Mouse (Mus musculus): Measurements from ENCODE around the gene H1f0. TPM values are rescaled to one million over a fixed set of nuclear protein-coding genes. Genes with fewer than 3 reads are reported as not detected.
A peak's percentile ranks its signal among the peaks of the same experiment; 100 is the strongest.

Gene H1f0
- 10 to 100 TPM; 73.4 to 81.3 TPM for total RNA-seq (2021)

- intact Hi-C loops (cut with DNase I) = no loop called here
- peak; percentile 88 to 97 for DNase-seq (ENCODE audit: extremely low spot score in 1 of 2, low spot score in 2 of 2)
Measured at GRCm38 (mm10) chr15:79028237-79028738, at the start of gene H1f0. TSS of gene H1f0 (plus strand) at chr15:79028450.

GRCm38 (mm10) chr15:78978875-78979274 lies 49.4 kb upstream of the H1f0 start:
- intact Hi-C loops (cut with DNase I) = no loop called here
- DNase-seq (ENCODE audit: extremely low spot score in 1 of 2, low spot score in 2 of 2) = peak in 1 of 2 experiments; percentile 90

- intact Hi-C loops (cut with DNase I) = no loop called here
- no peak for DNase-seq (ENCODE audit: extremely low spot score in 1 of 2, low spot score in 2 of 2)
Measured at GRCm38 (mm10) chr15:78980084-78980483, 48.2 kb upstream of the H1f0 start.

DNA sequence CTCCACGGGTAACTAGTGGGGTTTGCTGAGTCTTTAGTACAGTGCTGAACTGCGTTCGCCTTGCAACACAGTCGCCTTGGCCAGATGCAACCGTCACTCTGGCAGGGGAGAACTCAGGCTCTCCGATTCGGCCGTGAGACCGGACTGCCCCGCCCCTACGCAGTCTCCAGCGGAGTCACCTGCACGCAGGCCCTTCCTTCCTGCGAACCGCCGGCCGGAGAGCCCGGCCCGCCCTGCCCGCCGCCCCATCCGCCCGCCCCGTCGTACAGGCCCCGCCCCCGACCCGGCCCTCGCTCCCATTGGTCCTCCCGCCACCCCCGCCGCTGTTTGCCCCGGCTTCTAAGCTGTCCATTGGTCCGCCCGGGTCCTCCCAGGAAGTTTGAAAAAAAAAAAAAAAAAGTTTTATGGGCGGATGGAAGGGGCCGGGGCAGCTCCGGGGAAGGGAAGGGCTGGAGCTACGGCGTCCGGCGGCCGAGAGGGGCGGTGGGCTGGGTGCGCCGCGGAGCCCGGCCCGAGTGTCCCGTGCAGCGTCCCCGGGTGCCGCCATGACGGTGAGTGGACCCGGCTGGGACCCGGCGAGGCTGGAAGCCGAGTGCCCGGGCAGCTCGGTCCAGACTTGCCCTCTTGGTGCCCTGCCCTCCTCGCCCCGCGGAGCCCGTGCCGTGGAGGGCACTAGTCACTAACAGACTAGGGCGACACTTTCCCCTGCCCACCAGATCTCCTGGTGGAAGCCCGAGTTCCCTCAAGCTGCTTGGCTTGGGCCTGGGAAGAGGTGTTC lies 45.4 kb upstream of the H1f0 start:
- peak; percentile 48 to 94 for DNase-seq (ENCODE audit: extremely low spot score in 1 of 2, low spot score in 2 of 2)
- intact Hi-C loops (cut with DNase I) = no loop called here

GRCm38 (mm10) chr15:78983436-78984285 lies 44.6 kb upstream of the H1f0 start:
- intact Hi-C loops (cut with DNase I) = no loop called here
- DNase-seq (ENCODE audit: extremely low spot score in 1 of 2, low spot score in 2 of 2) = peak in 1 of 2 experiments; percentile 77

DNA sequence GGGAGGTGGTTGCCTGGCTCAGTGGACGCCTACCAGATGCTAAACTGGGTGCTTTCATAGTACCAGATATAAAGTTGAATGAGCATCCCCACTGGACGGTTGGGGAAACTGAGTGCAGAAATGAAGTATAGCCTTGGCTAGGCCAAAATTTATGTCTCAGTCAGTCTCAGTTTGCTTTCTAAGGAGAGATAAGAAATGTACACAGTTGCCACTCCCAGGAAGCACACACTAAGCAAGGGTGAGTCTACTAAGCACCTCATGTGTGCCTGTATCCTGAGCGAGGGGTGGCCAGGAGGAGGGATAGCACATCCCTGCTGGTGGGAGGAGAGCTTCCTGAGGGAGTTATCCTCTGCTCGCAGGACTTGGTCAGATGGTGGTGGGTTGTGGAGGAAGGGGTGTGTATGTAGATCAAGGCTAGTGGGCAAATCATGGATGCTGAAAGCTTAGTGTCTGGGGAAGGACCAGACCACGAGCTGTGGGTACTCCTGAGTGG lies 43.9 kb upstream of the H1f0 start:
- DNase-seq (ENCODE audit: extremely low spot score in 1 of 2, low spot score in 2 of 2) = no peak
- intact Hi-C loops (cut with DNase I) = no loop called here

DNA sequence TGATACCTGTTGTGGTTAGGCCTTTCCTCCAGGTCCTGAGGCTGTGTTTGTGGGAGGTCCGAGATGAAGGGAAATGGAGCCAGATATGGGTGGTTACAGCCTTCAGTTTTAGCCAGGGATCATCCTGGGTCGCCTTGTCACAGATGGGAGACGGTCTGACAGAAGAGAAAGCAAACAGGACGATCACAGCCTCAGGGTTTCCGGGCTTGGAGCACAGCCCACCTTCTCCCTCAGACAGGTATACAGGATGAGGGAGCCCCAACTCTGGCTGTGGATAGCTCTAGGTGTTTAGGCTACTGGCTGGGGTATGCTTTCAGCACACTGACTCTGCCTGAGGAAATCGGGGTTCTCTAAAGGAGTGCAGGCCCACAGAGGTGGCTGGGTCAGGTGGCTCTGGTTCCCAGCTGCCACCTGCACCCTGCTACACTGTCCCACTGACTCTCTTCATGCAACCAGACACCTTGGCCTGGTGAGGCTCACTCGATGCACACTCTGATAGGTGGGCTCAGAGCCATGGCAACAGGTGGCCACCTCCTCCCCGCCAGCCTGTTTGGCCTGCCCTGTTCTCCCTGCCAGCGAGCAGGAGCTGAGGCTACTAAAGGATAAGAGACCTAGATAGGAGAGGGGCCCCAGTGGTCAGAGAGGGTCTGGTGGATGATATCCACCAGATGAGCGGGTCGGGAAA lies 41.6 kb upstream of the H1f0 start:
- no peak for DNase-seq (ENCODE audit: extremely low spot score in 1 of 2, low spot score in 2 of 2)
- intact Hi-C loops (cut with DNase I) = no loop called here

GRCm38 (mm10) chr15:78988499-78988971 lies 39.7 kb upstream of the H1f0 start:
- intact Hi-C loops (cut with DNase I) = no loop called here
- peak; percentile 86 to 88 for DNase-seq (ENCODE audit: extremely low spot score in 1 of 2, low spot score in 2 of 2)

GRCm38 (mm10) chr15:78989152-78990092 lies 38.8 kb upstream of the H1f0 start:
- DNase-seq (ENCODE audit: extremely low spot score in 1 of 2, low spot score in 2 of 2) = no peak
- intact Hi-C loops (cut with DNase I) = no loop called here

GRCm38 (mm10) chr15:78990093-78990463 lies 38.2 kb upstream of the H1f0 start:
- DNase-seq (ENCODE audit: extremely low spot score in 1 of 2, low spot score in 2 of 2) = no peak
- intact Hi-C loops (cut with DNase I) = no loop called here

DNA sequence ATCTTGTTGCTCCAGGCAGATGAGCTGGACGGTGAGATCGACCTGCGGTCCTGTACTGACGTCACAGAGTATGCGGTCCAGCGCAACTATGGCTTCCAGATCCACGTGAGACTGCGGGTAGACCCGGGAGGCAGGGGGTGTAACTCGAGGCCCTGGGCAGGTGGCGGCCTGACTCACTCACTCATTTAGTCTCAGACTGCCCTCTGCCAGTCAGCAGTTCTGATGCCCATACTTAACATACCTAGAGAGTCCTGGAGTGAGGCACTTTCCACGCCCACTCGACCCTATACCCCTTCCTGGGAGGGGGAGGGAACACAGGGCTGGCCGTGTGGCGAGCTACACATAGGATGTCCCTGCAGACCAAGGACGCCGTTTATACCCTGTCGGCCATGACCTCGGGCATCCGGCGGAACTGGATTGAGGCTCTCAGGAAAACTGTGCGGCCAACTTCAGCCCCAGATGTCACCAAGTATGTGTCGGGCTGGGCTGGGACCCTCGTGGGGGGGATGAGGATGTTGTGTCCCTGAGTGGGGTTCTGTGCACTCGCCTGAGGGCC lies 37.2 kb upstream of the H1f0 start:
- intact Hi-C loops (cut with DNase I) = no loop called here
- no peak for DNase-seq (ENCODE audit: extremely low spot score in 1 of 2, low spot score in 2 of 2)

- no peak for DNase-seq (ENCODE audit: extremely low spot score in 1 of 2, low spot score in 2 of 2)
- intact Hi-C loops (cut with DNase I) = no loop called here
Measured at GRCm38 (mm10) chr15:78992235-78992634, 36.0 kb upstream of the H1f0 start.

GRCm38 (mm10) chr15:78992925-78993324 lies 35.3 kb upstream of the H1f0 start:
- intact Hi-C loops (cut with DNase I) = no loop called here
- no peak for DNase-seq (ENCODE audit: extremely low spot score in 1 of 2, low spot score in 2 of 2)

- intact Hi-C loops (cut with DNase I) = no loop called here
- DNase-seq (ENCODE audit: extremely low spot score in 1 of 2, low spot score in 2 of 2) = no peak
Measured at GRCm38 (mm10) chr15:78995916-78996315, 32.3 kb upstream of the H1f0 start.

DNA sequence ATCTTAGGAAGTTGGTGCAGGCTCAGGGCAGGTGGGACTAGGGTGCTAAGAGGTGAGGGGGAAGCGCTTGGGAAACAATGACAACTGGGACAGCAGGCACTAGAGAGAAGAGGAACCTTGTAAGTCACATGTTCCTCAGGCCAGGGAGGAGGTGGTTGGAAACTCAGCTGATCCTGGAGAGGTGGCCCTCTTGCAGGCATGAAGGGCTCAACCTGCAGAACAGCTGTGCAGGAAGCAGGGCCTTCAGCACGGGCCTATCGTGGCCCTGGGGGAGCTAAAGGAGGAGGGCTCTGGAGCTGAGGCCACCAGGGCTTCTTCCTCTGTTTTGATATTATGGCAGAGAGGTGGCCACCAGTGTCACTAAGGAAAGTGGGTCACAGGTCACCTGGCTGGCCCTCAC lies 31.6 kb upstream of the H1f0 start:
- intact Hi-C loops (cut with DNase I) = no loop called here

GRCm38 (mm10) chr15:78998348-78998747 lies 29.9 kb upstream of the H1f0 start:
- intact Hi-C loops (cut with DNase I) = no loop called here
- DNase-seq (ENCODE audit: extremely low spot score in 1 of 2, low spot score in 2 of 2) = no peak

More for the DNA sequence above, 31.6 kb upstream of the H1f0 start:
- no peak for DNase-seq (ENCODE audit: extremely low spot score in 1 of 2, low spot score in 2 of 2)

DNA sequence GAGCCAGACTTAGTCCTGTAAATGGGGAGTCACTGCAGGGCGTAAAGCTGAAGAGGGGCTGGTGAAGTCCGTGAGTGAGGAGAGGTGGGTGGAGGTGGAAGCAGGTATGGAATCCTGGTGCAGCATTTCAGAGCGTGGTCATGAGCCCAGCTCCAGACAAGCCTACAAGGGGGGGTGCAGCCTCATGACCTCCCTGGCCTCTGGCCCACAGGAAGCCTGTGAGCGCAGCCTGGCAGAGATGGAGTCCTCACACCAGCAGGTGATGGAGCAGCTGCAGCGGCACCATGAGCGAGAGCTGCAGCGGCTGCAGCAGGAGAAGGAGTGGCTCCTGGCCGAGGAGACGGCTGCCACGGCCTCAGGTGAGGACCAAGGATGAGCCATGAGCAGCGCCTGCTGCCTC lies 28.7 kb upstream of the H1f0 start:
- DNase-seq (ENCODE audit: extremely low spot score in 1 of 2, low spot score in 2 of 2) = no peak
- intact Hi-C loops (cut with DNase I) = no loop called here

GRCm38 (mm10) chr15:79000357-79000791 lies 27.9 kb upstream of the H1f0 start:
- intact Hi-C loops (cut with DNase I) = no loop called here
- DNase-seq (ENCODE audit: extremely low spot score in 1 of 2, low spot score in 2 of 2) = peak in 1 of 2 experiments; percentile 55

All from left cerebral cortex, postnatal 10 days (tissue).